Mouse (Mus musculus) stomach, embryonic 16.5 days (tissue): ENCODE measurements around the gene Gm40460. TPM values are rescaled to one million over a fixed set of nuclear protein-coding genes. Genes with fewer than 3 reads are reported as not detected.
"Not testable (repeated sequence)": the region's sequence is repeated elsewhere in the genome, so short reads cannot be mapped to it uniquely, and the experiment has no call there.

Experiments used
- ATAC-seq: fragments of 200-750 bp; cut with Nextera tagmentation; 2 replicates; pipeline ENCODE4 v1.8.0; 2017; ENCODE audit warnings: moderate number of reproducible peaks, moderate TSS enrichment; ENCODE audit not compliant: insufficient read depth, low FRiP score
- H3K27ac ChIP-seq: fragments of 300-500 bp; sonication (generic); 2 replicates; pipeline ENCODE4 v1.5.1; 2014; ENCODE audit warnings: low read length
- H3K27me3 ChIP-seq: fragments of 300-500 bp; sonication (generic); 2 replicates; pipeline ENCODE4 v1.6.1; 2014; ENCODE audit warnings: low read length, control low read depth, mixed read lengths; ENCODE audit not compliant: control insufficient read depth, insufficient read depth
- H3K36me3 ChIP-seq: fragments of 300-500 bp; sonication (generic); 2 replicates; pipeline ENCODE4 v1.6.1; 2014; ENCODE audit warnings: low read length; ENCODE audit not compliant: control insufficient read depth, insufficient read depth
- H3K4me1 ChIP-seq: fragments of 300-500 bp; sonication (generic); 2 replicates; pipeline ENCODE4 v1.6.1; 2014; ENCODE audit warnings: low read length, control low read depth, mixed read lengths; ENCODE audit not compliant: control insufficient read depth, insufficient read depth
- H3K4me2 ChIP-seq: fragments of 300-500 bp; sonication (generic); 2 replicates; pipeline ENCODE4 v1.6.1; 2014; ENCODE audit warnings: low read depth, low read length, mixed read lengths
- H3K4me3 ChIP-seq: fragments of 300-500 bp; sonication (generic); replicated peaks from 2 replicates; pipeline ENCODE4 v1.5.1; 2014; ENCODE audit warnings: mild to moderate bottlenecking, low read length
- H3K9ac ChIP-seq: fragments of 300-500 bp; sonication (generic); 2 replicates; pipeline ENCODE4 v1.6.1; 2014; ENCODE audit warnings: low read length
- H3K9me3 ChIP-seq: fragments of 300-500 bp; sonication (generic); replicated peaks from 2 replicates; pipeline ENCODE4 v1.6.1; 2016; ENCODE audit warnings: low read length, control low read depth; ENCODE audit not compliant: control insufficient read depth
- whole genome bisulfite sequencing: fragments of 180-500 bp; shearing (Covaris S2); extraction: QIAGEN DNeasy Blood & Tissue Kit; methylation state at CpG from one replicate; pipeline ENCODE4 v1.1.7; 2014; 5-methylcytosine and 5-hydroxymethylcytosine counted together
- polyA plus RNA-seq: library from polyadenylated mRNA; unstranded; fragments of >200 nt; fragmentation: Nextera tagmentation; extraction: Ambion mirVana; gene quantifications from 2 replicates; pipeline ENCODE4 v1.2.1, GENCODE M21; 2015

The Gm40460 gene
- polyA plus RNA-seq: not detected in 2 replicates

GRCm38 (mm10) chr7:142240978-142241377, at the start of gene Gm40460:
Gene Gm40460, minus strand, starts transcription at chr7:142241078.
- ATAC-seq: no peak
- Histone ChIP-seq H3K9ac (no peak within 1 kb of the TSS), H3K36me3 (no peaks in the 10 kb centered on the region), H3K27me3 (no peaks in the 10 kb centered on the region), H3K9me3 (no peaks in the 10 kb centered on the region), H3K4me2 (no peak within 1 kb of the TSS), H3K4me1 (no peaks in the 10 kb centered on the region), H3K4me3 (no peak within 1 kb of the TSS), H3K27ac (no peak within 1 kb of the TSS)
- WGBS: 33% methylated on average over 2 of the region's 2 CpGs

GRCm38 (mm10) chr7:142285910-142286612, 45.2 kb upstream of the Gm40460 start:
- ATAC-seq, H3K4me3 ChIP-seq: not testable (repeated sequence)
- WGBS: 45% methylated on average over 9 of the region's 9 CpGs

GRCm38 (mm10) chr7:142285130-142285835, 44.4 kb upstream of the Gm40460 start:
- H3K9ac ChIP-seq: peak overlapping the region; percentile 19; the same call in 1 of the 2 replicates
- H3K4me1 ChIP-seq: peaks cover 5% of the 10 kb centered on the region; the same call in 1 of the 2 replicates
- peak overlapping the region; percentile 83 for H3K4me2 ChIP-seq
- ATAC-seq: peak; percentile 75; the same call in 1 of the 2 replicates
- H3K36me3 ChIP-seq: no peaks in the 10 kb centered on the region
- no peaks in the 10 kb centered on the region for H3K9me3 ChIP-seq
- WGBS: 18% methylated on average over 23 of the region's 23 CpGs
- no peak overlapping the region for H3K27ac ChIP-seq
- H3K4me3 ChIP-seq: peak overlapping the region; percentile 60
- no peaks in the 10 kb centered on the region; the same call in 1 of the 2 replicates for H3K27me3 ChIP-seq

More at GRCm38 (mm10) chr7:142285910-142286612, 45.2 kb upstream of the Gm40460 start:
- not testable (repeated sequence) for H3K27me3 ChIP-seq, H3K4me2 ChIP-seq, H3K27ac ChIP-seq, H3K4me1 ChIP-seq, H3K9ac ChIP-seq, H3K9me3 ChIP-seq, H3K36me3 ChIP-seq

GRCm38 (mm10) chr7:142284615-142285080, 43.8 kb upstream of the Gm40460 start:
- H3K36me3 ChIP-seq: no peaks in the 10 kb centered on the region
- no peaks in the 10 kb centered on the region for H3K9me3 ChIP-seq
- WGBS: under 1% methylated on average over 19 of the region's 19 CpGs
- peak overlapping the region; percentile 91 for H3K27ac ChIP-seq
- peak overlapping the region; percentile 77 for H3K9ac ChIP-seq
- peaks cover 5% of the 10 kb centered on the region; the same call in 1 of the 2 replicates for H3K4me1 ChIP-seq
- no peaks in the 10 kb centered on the region; the same call in 1 of the 2 replicates for H3K27me3 ChIP-seq
- peak overlapping the region; percentile 83 for H3K4me2 ChIP-seq
- ATAC-seq: peak; percentile 79
- peak overlapping the region; percentile 60 for H3K4me3 ChIP-seq

- H3K4me3 ChIP-seq: peak overlapping the region; percentile 60
- peaks cover 5% of the 10 kb centered on the region; the same call in 1 of the 2 replicates for H3K4me1 ChIP-seq
- H3K9me3 ChIP-seq: no peaks in the 10 kb centered on the region
- peak overlapping the region; percentile 77 for H3K9ac ChIP-seq
- no peaks in the 10 kb centered on the region for H3K36me3 ChIP-seq
- no peaks in the 10 kb centered on the region; the same call in 1 of the 2 replicates for H3K27me3 ChIP-seq
- peak; percentile 81 for ATAC-seq
- 0% methylated on average over 38 of the region's 38 CpGs for WGBS
- peak overlapping the region; percentile 83 for H3K4me2 ChIP-seq
- peak overlapping the region; percentile 91 for H3K27ac ChIP-seq
Measured at GRCm38 (mm10) chr7:142284023-142284591, 43.2 kb upstream of the Gm40460 start.

- H3K9ac ChIP-seq, ATAC-seq, H3K27me3 ChIP-seq, H3K4me3 ChIP-seq, H3K4me2 ChIP-seq, H3K4me1 ChIP-seq, H3K36me3 ChIP-seq, H3K27ac ChIP-seq, H3K9me3 ChIP-seq: not testable (repeated sequence)
- 60% methylated on average over 2 of the region's 2 CpGs for WGBS
Measured at GRCm38 (mm10) chr7:142282847-142283246, 42.0 kb upstream of the Gm40460 start.

GRCm38 (mm10) chr7:142279291-142279690, 38.4 kb upstream of the Gm40460 start:
- H3K4me1 ChIP-seq, H3K4me3 ChIP-seq, H3K9ac ChIP-seq, H3K36me3 ChIP-seq, H3K27me3 ChIP-seq, ATAC-seq, H3K4me2 ChIP-seq, H3K27ac ChIP-seq, H3K9me3 ChIP-seq: not testable (repeated sequence)
- 66% methylated on average over 1 of the region's 1 CpGs for WGBS

GRCm38 (mm10) chr7:142278183-142278582, 37.3 kb upstream of the Gm40460 start:
- H3K27ac ChIP-seq, ATAC-seq, H3K9me3 ChIP-seq, H3K27me3 ChIP-seq, H3K9ac ChIP-seq, H3K4me3 ChIP-seq, H3K4me2 ChIP-seq, H3K36me3 ChIP-seq, H3K4me1 ChIP-seq: not testable (repeated sequence)
- 0% methylated on average over 3 of the region's 3 CpGs for WGBS

- H3K9ac ChIP-seq, H3K4me3 ChIP-seq, H3K27ac ChIP-seq, ATAC-seq, H3K27me3 ChIP-seq, H3K4me1 ChIP-seq, H3K4me2 ChIP-seq, H3K36me3 ChIP-seq, H3K9me3 ChIP-seq: not testable (repeated sequence)
Measured at GRCm38 (mm10) chr7:142274263-142274662, 33.4 kb upstream of the Gm40460 start, which contains the start of gene Gm4559. Gene Gm4559, minus strand, starts transcription at chr7:142274363.
